Mouse (Mus musculus): Measurements from ENCODE around the gene Clic4.
"Not testable (repeated sequence)": the region's sequence is repeated elsewhere in the genome, so short reads cannot be mapped to it uniquely, and the experiment has no call there.

Gene Clic4

DNA sequence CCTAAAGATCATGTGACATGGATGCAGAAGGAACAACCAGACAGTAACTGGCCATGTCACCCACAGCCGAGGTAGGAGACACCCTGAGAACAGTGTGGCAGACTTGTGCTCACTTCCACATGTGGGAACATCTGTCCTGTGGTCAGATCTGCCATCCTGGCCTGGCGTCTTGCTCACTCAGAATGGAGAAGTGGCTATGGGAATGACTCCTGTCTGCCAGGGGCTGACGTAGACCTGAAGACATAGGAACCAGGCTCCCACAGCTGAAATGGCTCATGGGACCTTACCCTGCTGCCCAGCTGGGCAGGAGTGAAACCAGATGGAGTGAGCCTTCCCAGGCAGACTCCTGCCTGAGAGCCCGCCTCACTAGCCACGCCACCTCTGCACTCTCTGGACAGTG lies 79.8 kb downstream of the Clic4 start:
- in situ Hi-C loops (cut with MboI, MseI): no loop called here

DNA sequence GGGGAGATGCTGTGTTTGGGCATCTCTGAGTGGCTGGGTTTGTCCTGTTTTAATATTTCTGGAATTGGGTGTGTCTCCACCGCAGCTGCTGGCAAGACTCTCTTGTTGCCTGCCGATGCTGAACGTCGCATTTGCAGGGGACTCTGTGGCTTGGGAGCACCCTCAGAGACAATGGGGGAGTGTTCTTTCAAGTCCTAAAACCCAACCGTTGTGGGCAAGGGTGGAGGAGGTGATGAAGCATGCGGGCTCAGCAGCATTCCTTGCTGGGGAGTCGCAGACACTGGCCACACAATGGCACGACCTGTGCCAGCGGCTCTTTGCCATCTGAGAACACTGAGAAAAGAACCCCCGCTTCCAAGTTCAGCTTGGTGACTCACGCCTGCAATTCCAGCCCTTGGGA lies 81.0 kb downstream of the Clic4 start:
- in situ Hi-C loops (cut with MboI, MseI): no loop called here

DNA sequence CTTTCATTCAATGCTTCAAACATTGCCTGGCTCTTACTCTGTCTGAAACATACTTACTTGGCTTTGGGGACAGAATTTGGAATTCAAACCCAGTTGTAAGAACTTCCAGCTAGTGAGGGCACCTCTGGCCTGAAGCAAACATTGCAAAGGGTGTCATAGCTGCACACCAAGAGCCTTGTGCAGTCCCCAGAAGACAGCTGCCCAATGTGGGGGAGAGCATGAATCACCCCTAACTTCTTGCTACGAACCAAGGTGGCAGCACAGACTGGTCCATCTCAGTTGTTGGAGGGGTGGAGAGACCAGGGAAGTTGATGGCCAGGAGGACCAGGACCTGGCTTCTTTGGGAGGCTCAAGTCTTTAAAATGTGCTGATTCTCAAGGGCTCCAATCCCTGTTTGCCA lies 81.4 kb downstream of the Clic4 start:
- in situ Hi-C loops (cut with MboI, MseI): no loop called here

DNA sequence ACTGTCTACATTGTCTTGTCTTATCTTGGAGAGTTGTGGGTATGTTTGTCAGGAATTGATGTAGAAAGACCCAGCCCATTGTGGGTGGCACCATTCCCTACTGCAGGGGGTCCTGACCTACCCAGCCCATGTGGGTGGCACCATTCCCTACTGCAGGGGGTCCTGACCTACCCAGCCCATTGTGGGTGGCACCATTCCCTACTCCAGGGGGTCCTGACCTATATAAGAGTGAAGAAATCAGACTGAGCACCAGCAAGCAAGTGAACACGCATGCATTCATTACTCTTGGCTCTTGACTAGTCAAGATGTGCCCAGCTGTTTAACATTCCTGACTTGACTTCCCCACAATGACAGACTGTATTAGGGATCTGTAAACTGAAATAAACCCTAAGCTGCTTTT lies 82.2 kb downstream of the Clic4 start:
- in situ Hi-C loops (cut with MboI, MseI): no loop called here

DNA sequence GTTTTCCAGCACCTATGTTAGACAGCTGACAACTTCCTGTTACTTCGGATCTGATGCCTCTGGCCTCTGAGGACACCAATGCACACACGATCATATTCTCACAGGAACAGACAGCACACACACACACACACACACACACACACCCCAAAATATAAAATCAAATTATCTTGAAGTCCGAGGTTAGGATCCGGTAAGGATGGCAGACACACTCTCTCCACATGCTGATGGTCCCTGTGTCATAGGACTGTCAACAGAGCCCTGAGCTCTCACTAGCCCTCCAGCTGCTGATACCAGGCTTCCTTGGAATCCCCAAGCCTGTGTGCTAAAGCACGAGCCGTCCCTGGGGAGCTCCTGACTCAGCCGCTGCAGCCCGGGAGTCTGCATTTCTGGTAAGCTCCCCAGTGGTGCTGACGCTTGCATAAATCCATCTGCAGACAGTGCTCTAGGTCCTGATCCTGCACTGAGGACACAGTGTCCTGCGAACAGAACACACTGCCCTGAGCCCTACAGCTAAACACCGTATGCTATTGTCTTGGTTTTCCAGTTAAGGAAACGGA lies 83.1 kb downstream of the Clic4 start:
- in situ Hi-C loops (cut with MboI, MseI): no loop called here

DNA sequence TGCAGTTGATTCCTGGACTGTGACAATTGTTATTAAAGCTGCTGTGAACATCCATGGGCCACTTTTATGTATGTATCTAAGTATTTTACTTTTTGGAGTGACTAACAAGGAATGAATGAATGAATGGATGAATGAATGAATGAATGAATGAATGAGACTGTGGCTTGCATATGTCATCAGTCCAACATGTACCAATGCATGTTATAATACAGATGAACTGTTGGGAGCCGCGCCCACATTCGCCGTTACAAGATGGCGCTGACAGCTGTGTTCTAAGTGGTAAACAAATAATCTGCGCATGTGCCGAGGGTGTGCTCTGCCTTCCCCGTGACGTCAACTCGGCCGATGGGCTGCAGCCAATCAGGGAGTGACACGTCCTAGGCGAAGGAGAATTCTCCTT lies 88.3 kb downstream of the Clic4 start:
- in situ Hi-C loops (cut with MboI, MseI): not testable (repeated sequence)

DNA sequence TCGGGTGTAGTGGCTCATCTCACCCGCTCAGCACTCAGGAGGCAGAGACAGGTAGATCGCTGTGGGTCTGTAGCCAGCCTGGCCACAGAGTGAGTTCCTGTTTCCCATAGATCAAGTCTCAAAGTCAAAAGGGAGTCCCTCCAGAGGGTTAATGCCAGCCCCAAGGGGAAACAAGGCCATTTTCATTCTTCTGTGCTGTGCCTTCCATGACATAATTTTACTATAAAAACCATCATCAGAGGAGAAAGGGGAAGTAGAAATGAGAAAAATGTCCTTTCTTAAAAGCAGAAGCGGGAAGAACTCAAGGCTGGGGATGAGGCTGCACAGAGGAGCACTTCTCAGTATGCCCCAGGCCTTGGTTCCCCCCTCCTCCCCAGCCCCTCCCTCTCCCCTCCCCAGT lies 90.8 kb downstream of the Clic4 start:
- in situ Hi-C loops (cut with MboI, MseI): no loop called here

DNA sequence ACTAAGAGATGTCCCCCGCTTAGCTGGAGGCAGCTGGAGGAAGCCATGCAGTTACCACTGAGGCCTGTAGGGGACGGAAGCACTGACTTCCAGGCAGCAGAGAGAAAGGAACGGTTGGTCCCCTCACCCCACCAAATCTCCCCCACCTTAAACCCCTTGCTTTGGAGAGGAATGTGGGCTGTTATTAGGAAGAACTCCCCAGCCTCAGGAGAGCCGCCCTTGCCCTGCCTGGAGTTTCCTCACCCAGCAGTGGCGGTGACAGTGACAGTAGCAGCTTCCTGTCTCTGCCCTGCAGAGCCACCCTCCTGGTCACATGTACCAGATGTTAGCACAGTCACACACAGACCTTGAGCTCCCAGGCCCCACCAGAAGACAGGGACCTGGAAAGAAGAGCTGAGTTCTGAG lies 93.5 kb downstream of the Clic4 start:
- in situ Hi-C loops (cut with MboI, MseI): no loop called here

DNA sequence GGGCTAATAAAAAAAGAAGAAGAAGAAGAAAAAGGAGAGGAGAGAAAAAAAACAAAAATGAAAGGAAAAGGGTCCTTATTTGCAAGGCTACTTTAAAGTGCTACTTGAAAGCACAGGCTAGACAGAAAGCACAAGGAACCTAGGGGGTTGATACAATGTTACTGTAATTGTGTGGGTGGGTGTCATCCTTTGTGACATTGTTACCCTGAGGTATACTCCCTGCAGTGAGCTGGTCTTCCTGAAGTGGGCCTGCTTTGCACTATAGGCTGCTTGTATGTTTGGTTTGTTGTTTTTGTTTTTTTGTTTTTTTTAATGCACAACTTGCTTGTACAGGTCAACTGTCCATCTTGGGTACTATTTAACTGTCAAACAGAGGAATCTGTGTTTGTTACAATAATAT lies 95.0 kb downstream of the Clic4 start:
- in situ Hi-C loops (cut with MboI, MseI): no loop called here

DNA sequence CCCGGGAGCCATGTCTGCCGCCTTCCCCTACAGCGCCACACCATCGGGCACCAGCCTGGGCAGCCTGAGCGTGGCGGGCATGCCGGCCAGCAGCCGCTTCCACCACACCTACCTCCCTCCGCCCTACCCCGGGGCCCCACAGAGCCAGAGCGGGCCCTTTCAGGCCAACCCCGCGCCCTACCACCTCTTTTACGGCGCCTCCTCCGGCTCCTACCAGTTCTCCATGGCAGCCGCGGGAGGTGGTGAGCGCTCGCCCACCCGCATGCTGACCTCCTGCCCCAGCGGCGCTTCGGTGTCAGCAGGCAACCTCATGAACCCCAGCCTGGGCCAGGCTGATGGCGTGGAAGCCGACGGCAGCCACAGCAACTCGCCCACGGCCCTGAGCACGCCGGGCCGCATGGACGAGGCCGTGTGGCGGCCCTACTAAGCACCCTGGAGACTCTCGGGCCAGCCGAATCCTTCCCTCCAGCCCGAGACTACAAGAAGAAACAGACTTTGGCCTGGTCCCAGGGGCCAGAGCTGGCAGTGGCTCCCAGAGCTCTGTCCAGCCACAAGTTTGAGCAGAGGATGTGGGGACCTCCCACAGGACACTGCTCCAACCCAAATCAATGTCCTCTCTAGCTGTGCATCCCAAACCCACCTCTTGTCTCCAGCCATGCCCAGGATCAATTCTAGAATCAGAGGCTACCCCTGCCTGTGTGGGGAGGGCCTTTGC lies 97.1 kb downstream of the Clic4 start:
- in situ Hi-C loops (cut with MboI, MseI): no loop called here

DNA sequence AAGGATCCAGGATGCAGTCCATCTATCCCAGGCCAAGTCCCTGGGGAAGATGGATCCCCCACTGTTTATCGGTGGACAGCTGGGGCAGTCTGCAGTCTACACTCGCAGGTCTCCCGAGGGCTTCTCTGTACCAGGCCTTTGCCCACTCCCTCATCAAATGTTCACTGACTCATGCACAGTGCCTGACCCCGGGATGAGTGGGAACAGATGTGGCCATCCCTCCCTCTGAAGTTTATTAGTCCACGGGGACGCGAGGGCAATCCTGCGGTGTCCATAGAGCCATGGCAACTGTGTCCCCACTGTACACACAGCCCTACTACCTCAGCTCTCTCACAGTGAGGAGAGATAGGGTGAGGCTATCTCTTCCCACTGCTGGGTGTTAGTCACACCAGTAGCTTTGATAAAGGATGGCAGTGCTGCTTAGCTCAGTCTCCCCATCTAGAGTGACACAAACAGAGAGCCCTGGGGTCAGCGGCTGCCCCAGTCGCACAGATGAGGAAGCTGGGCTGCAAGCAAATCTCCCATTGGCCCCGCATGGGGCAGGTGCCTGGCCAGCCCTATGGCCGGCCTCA lies 101.2 kb downstream of the Clic4 start:
- in situ Hi-C loops (cut with MboI, MseI): no loop called here

DNA sequence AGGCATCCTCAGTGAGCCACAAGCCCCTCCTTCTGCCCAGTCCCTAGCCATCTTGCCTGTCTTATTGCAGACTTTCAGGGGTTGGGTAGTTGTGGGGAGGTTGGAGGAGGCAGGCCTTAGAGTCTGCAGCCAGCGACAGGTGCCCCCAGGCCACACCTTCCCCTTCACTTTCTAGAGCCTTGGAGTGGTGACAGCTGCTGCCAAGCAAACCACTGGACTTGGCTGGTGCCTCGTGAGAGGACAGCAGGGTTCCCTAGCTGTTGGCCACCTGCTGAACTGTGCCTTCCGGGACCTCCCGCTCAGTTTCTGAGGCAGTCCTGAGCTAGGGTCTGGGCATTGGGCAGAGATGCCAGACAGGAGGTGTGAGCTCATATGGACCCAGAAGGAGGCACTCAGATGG lies 103.1 kb downstream of the Clic4 start:
- in situ Hi-C loops (cut with MboI, MseI): no loop called here

DNA sequence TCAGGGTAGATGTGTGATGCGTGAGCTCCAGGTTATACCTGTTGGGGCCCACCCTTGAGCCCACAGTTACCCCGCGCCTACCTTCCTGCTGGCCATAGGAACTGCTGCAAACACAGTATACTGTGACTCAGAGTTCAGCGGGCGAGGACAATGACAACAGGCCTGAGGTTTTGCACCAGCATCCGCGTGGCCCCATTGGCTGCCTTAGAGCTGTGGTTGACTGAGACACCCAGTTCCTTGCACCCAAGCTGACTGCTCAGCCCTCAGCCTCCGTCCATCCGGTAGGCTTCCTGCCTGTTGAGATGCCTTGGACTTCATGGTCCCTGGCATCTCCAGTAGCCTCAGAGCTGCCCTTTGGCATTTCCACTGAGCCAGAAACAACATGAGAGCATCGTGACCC lies 103.5 kb downstream of the Clic4 start:
- in situ Hi-C loops (cut with MboI, MseI): no loop called here

DNA sequence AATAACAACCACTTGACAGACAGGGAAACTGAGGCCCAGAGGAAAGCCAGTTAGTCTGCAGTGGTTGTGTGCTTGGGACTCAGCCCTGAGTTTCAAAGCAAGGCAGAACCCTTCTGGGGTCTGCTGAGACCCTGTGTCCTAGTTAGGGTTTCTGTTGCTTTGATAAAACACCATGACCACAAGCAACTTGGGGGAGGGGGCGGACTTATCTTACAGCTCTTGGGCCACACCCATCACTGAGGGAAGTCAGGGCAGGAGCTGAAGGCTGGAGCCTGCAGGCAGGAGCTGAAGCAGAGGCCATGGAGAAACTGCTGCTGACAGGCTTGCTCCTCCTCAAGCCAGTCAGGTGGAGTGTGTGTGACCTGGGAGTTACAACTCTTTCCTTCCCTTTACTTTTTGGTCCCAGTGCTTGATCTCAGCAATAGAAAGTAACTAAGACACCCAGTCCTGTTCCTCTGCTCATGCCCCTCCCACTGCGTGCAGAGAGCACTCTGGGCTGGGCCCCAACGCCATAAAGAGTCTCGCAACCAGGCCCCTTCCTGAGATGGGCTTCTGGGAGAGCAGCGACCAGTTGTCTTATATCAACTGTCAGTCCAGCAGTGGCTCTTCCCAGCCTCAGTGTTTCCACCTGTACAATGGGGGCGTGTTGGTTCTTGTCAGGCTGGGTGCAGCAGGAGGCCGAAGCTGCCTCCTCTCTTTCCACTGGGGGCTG lies 104.6 kb downstream of the Clic4 start:
- in situ Hi-C loops (cut with MboI, MseI): no loop called here

DNA sequence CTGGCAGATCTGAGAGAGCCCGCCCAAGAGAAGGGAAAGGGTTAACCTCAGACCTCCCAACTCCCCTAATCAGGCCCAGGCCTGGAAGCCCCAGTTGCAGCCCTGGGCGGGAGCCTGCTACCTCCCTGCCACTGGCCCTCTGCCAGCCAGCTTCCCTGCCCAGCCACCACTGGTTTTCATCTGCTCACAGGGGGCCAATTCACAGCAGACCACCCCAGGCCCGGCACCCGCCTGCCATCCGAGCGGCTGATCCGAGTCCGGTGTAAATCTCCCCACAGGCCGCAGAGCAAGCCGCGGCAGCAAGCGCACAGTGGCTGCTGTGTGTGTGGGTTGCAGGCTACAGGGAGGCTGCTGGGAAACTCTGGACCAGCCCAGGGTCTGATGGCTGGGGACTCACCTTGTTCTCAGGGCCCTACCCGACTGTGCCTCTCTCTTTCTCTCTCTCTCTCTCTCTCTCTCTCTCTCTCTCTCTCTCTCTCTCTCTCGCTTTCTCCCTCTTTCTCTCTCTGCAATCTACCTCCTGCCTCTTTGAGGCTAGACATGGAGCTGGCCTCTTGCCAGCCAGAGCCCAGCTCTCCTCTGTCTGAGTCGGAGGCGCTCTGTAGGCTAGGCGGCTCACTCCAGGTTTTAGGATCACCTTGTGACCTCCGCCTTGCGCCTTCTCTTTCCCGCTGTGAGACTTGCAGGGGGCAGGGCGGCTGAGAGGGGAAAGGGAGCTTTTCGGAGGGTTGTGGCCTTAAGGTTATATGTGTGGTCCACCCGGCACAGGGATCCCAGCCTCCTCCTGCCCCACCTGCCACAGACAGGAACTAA lies 106.0 kb downstream of the Clic4 start:
- in situ Hi-C loops (cut with MboI, MseI): no loop called here

DNA sequence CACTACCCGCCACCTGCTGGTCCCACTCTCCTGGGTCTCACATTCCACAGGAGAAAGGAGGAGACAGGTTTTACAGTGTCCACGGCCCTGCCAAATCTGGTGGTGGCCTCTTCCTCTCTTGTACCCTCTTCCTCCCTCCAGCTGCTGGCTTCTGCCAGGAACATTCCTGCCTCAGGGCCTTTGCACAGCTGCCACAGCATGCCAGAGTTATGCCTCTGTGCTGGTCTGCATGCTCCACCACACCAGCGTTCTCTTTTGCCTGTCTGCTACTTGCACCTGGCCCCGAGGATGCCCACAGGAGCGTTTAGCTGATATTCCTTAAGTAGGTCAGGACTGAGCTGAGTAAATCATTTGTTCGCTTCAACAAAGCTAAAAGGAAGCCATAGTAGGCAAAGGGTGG lies 106.9 kb downstream of the Clic4 start:
- in situ Hi-C loops (cut with MboI, MseI): no loop called here
